Mouse (Mus musculus): ENCODE measurements around the gene Slc4a1.

Slc4a1 gene

GRCm38 (mm10) chr11:102299839-102300238 is 66.2 kb downstream of the Slc4a1 start:
- DNase-seq (ENCODE audit: low spot score in 2 of 2): peak in 1 of 2 experiments; percentile 66
